Mouse (Mus musculus) heart, postnatal 0 days (tissue): ENCODE data around the gene Psme2. TPM values are rescaled to one million over a fixed set of nuclear protein-coding genes. Genes with fewer than 3 reads are reported as not detected.

ENCODE experiments used
- ATAC-seq: fragments of 200-750 bp; cut with Nextera tagmentation; 2 replicates; pipeline ENCODE4 v1.8.0; 2017; ENCODE audit warnings: low read depth, moderate number of reproducible peaks, moderate library complexity; ENCODE audit not compliant: insufficient read depth
- DNase-seq: peaks from one replicate; pipeline ENCODE4 v3.0.0-alpha.2; 2016; ENCODE audit warnings: low spot score
- H3K27ac ChIP-seq: fragments of 300-500 bp; sonication (generic); 2 replicates; pipeline ENCODE4 v1.5.1; 2014; ENCODE audit warnings: low read depth, mild to moderate bottlenecking
- H3K27me3 ChIP-seq: fragments of 300-500 bp; sonication (generic); 2 replicates; pipeline ENCODE4 v1.6.1; 2014; ENCODE audit warnings: low read length, mixed read lengths; ENCODE audit not compliant: control insufficient read depth, insufficient read depth
- H3K36me3 ChIP-seq: fragments of 300-500 bp; sonication (generic); replicated peaks from 2 replicates; pipeline ENCODE4 v1.6.1; 2014; ENCODE audit warnings: low read length, mixed read lengths; ENCODE audit not compliant: control insufficient read depth, insufficient read depth
- H3K4me1 ChIP-seq: fragments of 300-500 bp; sonication (generic); 2 replicates; pipeline ENCODE4 v1.6.1; 2014; ENCODE audit warnings: antibody characterized with exemption; ENCODE audit not compliant: control insufficient read depth, insufficient read depth
- H3K4me2 ChIP-seq: fragments of 300-500 bp; sonication (generic); 2 replicates; pipeline ENCODE4 v1.6.1; 2014; ENCODE audit warnings: low read depth, mild to moderate bottlenecking, low read length, moderate library complexity
- H3K4me3 ChIP-seq: fragments of 300-500 bp; sonication (generic); 2 replicates; pipeline ENCODE4 v1.5.1; 2014; ENCODE audit warnings: low read depth, low read length
- H3K9ac ChIP-seq: fragments of 300-500 bp; sonication (generic); replicated peaks from 2 replicates; pipeline ENCODE4 v1.6.1; 2014; ENCODE audit warnings: low read depth, low read length, mixed read lengths
- H3K9me3 ChIP-seq: fragments of 300-500 bp; sonication (generic); replicated peaks from 2 replicates; pipeline ENCODE4 v1.6.1; 2016; ENCODE audit warnings: low read length; ENCODE audit not compliant: control insufficient read depth
- CTCF ChIP-seq: IDR thresholded peaks from 2 replicates; pipeline ENCODE4 v1.5.1; 2016; ENCODE audit warnings: antibody characterized with exemption, control low read depth, low read depth
- EP300 ChIP-seq: IDR thresholded peaks from 2 replicates; pipeline ENCODE4 v1.6.1; 2016; ENCODE audit warnings: antibody characterized with exemption, low read depth
- WGBS: fragments of 180-500 bp; shearing (Covaris S2); extraction: QIAGEN DNeasy Blood & Tissue Kit; methylation state at CpG from one replicate; pipeline ENCODE4 v1.1.7; 2014; 5-methylcytosine and 5-hydroxymethylcytosine counted together
- polyA plus RNA-seq: library from polyadenylated mRNA; unstranded; fragments of >200 nt; fragmentation: Nextera tagmentation; extraction: Ambion mirVana; gene quantifications from 2 replicates; pipeline ENCODE4 v1.2.1, GENCODE M21; 2015
- total RNA-seq: library from RNA; depleted of rRNA; stranded (reverse); fragments of >200 nt; gene quantifications from 2 replicates; pipeline ENCODE4 v1.2.3, GENCODE M21; 2014; ENCODE audit warnings: low replicate concordance

Gene Psme2
- total and polyA plus RNA-seq, 2 experiments from 2014 or later: 35.3 to 220 TPM

DNA sequence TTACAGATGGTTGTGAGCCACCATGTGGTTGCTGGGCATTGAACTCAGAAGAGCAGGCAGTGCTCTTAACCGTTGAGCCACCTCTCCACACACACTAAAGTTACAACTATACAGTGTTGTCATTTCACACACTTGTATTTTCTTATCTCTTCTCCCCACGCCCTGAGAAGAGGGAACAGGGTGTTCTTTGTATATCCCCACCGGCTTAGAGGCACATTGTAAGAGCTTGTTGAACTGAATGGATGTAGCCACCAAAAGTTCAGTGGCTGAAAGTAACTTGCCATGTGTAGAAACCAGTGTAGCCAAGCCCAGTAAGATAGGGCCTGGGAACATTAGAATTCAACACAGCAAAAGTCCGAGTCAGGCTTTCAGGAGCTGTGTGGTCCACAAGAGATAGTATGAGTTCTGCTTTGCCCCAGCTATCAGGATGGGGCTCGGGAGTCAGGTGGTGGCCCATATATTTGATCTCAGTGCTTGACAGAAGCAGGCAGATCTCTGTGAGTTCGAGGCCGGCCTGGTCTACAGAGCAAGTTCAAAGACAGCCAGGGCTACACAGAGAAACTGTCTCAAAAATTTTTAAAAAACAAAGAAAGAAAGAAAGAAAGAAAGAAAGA lies 23.8 kb upstream of the Psme2 start:
- DNase-seq (no peak), ATAC-seq (no peak)
- no peak overlapping the region for H3K9ac ChIP-seq
- peaks cover 12% of the 10 kb centered on the region for H3K36me3 ChIP-seq
- WGBS: 62% methylated on average over 7 of the region's 7 CpGs
- no peak overlapping the region for H3K4me2 ChIP-seq
- no peak overlapping the region for H3K4me3 ChIP-seq
- no peaks in the 10 kb centered on the region; the same call in 1 of the 2 replicates for H3K4me1 ChIP-seq
- H3K27ac ChIP-seq: no peak overlapping the region
- no peaks in the 10 kb centered on the region for H3K9me3 ChIP-seq
- TF ChIP-seq CTCF: no peak
- TF ChIP-seq EP300: no peak
- H3K27me3 ChIP-seq: no peaks in the 10 kb centered on the region

DNA sequence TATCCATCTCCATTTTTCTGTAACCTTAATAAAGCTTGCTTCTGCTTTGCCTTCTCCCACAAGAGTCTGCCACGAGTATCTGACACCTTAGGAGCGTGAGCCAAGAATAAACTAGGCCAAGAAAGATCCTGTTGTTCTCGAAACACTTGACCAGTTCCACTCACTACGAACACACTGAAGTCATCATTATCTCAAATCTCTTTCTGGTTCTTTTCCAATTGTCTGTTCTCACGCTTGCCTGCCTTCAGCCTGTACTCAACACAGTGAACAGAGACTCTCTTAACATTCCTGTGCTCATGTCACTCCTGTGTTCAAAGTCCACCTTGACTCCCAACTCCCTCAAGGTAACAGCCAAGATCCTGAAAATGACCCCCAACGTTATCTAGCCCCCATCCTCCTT lies 22.4 kb upstream of the Psme2 start:
- TF ChIP-seq CTCF (no peak), EP300 (no peak)
- Histone ChIP-seq H3K4me3 (no peak overlapping the region), H3K9ac (no peak overlapping the region), H3K36me3 (peaks cover 25% of the 10 kb centered on the region), H3K27me3 (no peaks in the 10 kb centered on the region), H3K9me3 (no peaks in the 10 kb centered on the region), H3K4me1 (no peaks in the 10 kb centered on the region), H3K27ac (no peak overlapping the region), H3K4me2 (no peak overlapping the region)
- DNase-seq (no peak), ATAC-seq (no peak)
- 21% methylated on average over 6 of the region's 6 CpGs for WGBS

GRCm38 (mm10) chr14:55608339-55608738 lies 17.4 kb upstream of the Psme2 start:
- Histone ChIP-seq H3K27me3 (no peaks in the 10 kb centered on the region), H3K27ac (no peak overlapping the region), H3K4me3 (no peak overlapping the region), H3K4me1 (peaks cover 3% of the 10 kb centered on the region; the same call in 1 of the 2 replicates), H3K9ac (no peak overlapping the region), H3K36me3 (peaks cover 55% of the 10 kb centered on the region), H3K4me2 (no peak overlapping the region), H3K9me3 (no peaks in the 10 kb centered on the region)
- no peak for DNase-seq
- WGBS: 92% methylated on average over 6 of the region's 6 CpGs
- TF ChIP-seq CTCF: no peak
- no peak for ATAC-seq

GRCm38 (mm10) chr14:55605743-55606459 lies 15.0 kb upstream of the Psme2 start:
- Histone ChIP-seq H3K4me1 (peaks cover 3% of the 10 kb centered on the region; the same call in 1 of the 2 replicates), H3K4me2 (peak overlapping the region; percentile 20; the same call in 1 of the 2 replicates), H3K4me3 (no peak overlapping the region), H3K9ac (no peak overlapping the region), H3K27me3 (no peaks in the 10 kb centered on the region), H3K36me3 (peaks cover 78% of the 10 kb centered on the region), H3K9me3 (no peaks in the 10 kb centered on the region), H3K27ac (no peak overlapping the region)
- DNase-seq: no peak
- ATAC-seq: no peak
- 79% methylated on average over 16 of the region's 16 CpGs for WGBS
- TF ChIP-seq EP300: no peak
- TF ChIP-seq CTCF: no peak

GRCm38 (mm10) chr14:55604823-55605222 lies 13.9 kb upstream of the Psme2 start:
- peaks cover 80% of the 10 kb centered on the region for H3K36me3 ChIP-seq
- no peak for TF ChIP-seq CTCF
- TF ChIP-seq EP300: no peak

More at GRCm38 (mm10) chr14:55604823-55605222, 13.9 kb upstream of the Psme2 start:
- H3K4me2 ChIP-seq: peak overlapping the region; percentile 70
- H3K27ac ChIP-seq: peak overlapping the region; percentile 92
- no peaks in the 10 kb centered on the region for H3K9me3 ChIP-seq
- peaks cover 3% of the 10 kb centered on the region; the same call in 1 of the 2 replicates for H3K4me1 ChIP-seq
- no peak for ATAC-seq
- 91% methylated on average over 11 of the region's 11 CpGs for WGBS
- peak overlapping the region; percentile 58 for H3K4me3 ChIP-seq
- no peaks in the 10 kb centered on the region for H3K27me3 ChIP-seq
- peak overlapping the region; percentile 66 for H3K9ac ChIP-seq
- no peak for DNase-seq
